Mouse (Mus musculus) thymus, adult 2 months (tissue): Measurements from ENCODE around the gene Krtap10-4. TPM values are rescaled to one million over a fixed set of nuclear protein-coding genes. Genes with fewer than 3 reads are reported as not detected.

Experiments used
- DNase-seq: peaks from one replicate; pipeline ENCODE4 v3.0.0; 2021
- H3K27ac ChIP-seq: fragments of 200-500 bp; 2 replicates; pipeline ENCODE4 v1.5.1; 2012; ENCODE audit warnings: low read length, control low read depth; ENCODE audit not compliant: control insufficient read depth, insufficient read depth
- H3K27me3 ChIP-seq: fragments of 200-500 bp; 2 replicates; pipeline ENCODE4 v1.6.1; 2012; ENCODE audit warnings: mild to moderate bottlenecking, low read length, moderate library complexity, mixed read lengths; ENCODE audit not compliant: control insufficient read depth, insufficient read depth
- H3K36me3 ChIP-seq: fragments of 200-500 bp; 2 replicates; pipeline ENCODE4 v1.6.1; 2012; ENCODE audit warnings: mild to moderate bottlenecking, low read length, moderate library complexity; ENCODE audit not compliant: control insufficient read depth, insufficient read depth
- H3K4me1 ChIP-seq: fragments of 200-500 bp; replicated peaks from 2 replicates; pipeline ENCODE4 v1.6.1; 2012; ENCODE audit warnings: low read length; ENCODE audit not compliant: control insufficient read depth, insufficient read depth
- H3K4me3 ChIP-seq: fragments of 200-500 bp; 2 replicates; pipeline ENCODE4 v1.5.1; 2012; ENCODE audit warnings: mild to moderate bottlenecking, low read length, control low read depth, moderate library complexity; ENCODE audit not compliant: control insufficient read depth, insufficient read depth
- CTCF ChIP-seq: fragments of 200-500 bp; IDR thresholded peaks from 2 replicates; pipeline ENCODE4 v1.5.1; 2012; ENCODE audit warnings: mild to moderate bottlenecking, control low read depth, low read length, moderate library complexity, borderline replicate concordance; ENCODE audit not compliant: control insufficient read depth, poor library complexity, insufficient read depth; ENCODE audit errors: extremely low read depth
- POLR2A ChIP-seq: fragments of 200-500 bp; IDR thresholded peaks from 2 replicates; pipeline ENCODE4 v1.6.1; 2012; ENCODE audit warnings: mild to moderate bottlenecking, low read length, control low read depth, moderate library complexity; ENCODE audit not compliant: control insufficient read depth, poor library complexity, insufficient read depth; ENCODE audit errors: extremely low read depth
- WGBS: fragments of 180-500 bp; shearing (Covaris S2); methylation state at CpG from one replicate; pipeline ENCODE4 v1.1.7; 2018; 5-methylcytosine and 5-hydroxymethylcytosine counted together
- polyA plus RNA-seq: library from polyadenylated mRNA; depleted of rRNA; stranded (reverse); fragments of >200 nt; gene quantifications from 2 replicates; pipeline ENCODE4 v1.2.3, GENCODE M21; 2012

The Krtap10-4 gene
- polyA plus RNA-seq, 1 experiment, result not detected

DNA sequence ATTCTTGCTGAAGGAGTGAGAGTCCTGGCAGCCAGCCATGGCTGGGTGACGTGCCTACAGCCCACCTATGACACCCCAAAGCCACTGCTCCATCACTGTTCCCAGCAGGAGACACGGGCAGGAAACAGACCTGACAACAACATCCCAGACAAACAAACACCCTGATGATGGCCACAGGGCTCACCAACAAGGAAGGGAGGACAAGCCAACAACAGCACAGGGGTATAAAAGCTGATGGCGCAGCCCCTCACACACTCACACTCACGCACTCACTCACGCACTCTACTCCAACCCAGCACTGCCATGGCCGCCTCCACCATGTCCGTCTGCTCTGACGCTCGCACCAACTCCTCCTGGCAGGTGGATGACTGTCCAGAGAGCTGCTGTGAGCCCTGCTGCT lies 25.7 kb upstream of the Krtap10-4 start, which contains the start of gene Gm10318:
Gene Gm10318 (plus strand): TSS at position 301 of the 400 bp plus-strand sequence.
- no peak within 1 kb of the TSS for H3K4me3 ChIP-seq
- H3K27me3 ChIP-seq, result no peaks in the 10 kb centered on the region
- no peak for TF ChIP-seq CTCF
- TF ChIP-seq POLR2A, result no peak
- 79% methylated on average over 9 of the region's 9 CpGs for WGBS
- no peak within 1 kb of the TSS for H3K27ac ChIP-seq
- H3K4me1 ChIP-seq, result no peaks in the 10 kb centered on the region
- H3K36me3 ChIP-seq, result no peaks in the 10 kb centered on the region
- DNase-seq, result no peak

DNA sequence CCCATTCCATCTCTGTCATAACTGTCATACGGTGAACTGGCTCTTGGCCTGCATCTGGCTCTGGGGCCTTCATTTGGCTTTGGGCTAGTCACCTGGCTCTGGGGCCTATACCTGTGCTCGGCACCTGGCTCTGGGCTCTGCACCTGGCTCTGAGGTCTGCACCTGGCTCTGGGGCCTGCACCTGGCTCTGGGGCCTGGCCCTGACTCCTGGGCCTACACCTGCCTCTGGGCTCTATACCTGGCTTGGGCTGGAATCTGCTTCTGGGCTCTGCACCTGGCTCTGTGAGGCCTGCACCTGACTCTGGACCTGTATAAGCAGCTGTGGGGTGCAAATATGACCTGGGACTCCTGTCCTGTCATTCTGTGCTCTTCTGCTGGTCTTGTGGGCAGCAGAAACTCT lies 20.6 kb upstream of the Krtap10-4 start:
- no peak overlapping the region for H3K27ac ChIP-seq
- H3K4me3 ChIP-seq, result no peak overlapping the region
- no peaks in the 10 kb centered on the region for H3K36me3 ChIP-seq
- no peaks in the 10 kb centered on the region for H3K27me3 ChIP-seq
- H3K4me1 ChIP-seq, result no peaks in the 10 kb centered on the region
- DNase-seq, result no peak
- no peak for TF ChIP-seq CTCF
- TF ChIP-seq POLR2A, result no peak
- 89% methylated on average over 2 of the region's 2 CpGs for WGBS

DNA sequence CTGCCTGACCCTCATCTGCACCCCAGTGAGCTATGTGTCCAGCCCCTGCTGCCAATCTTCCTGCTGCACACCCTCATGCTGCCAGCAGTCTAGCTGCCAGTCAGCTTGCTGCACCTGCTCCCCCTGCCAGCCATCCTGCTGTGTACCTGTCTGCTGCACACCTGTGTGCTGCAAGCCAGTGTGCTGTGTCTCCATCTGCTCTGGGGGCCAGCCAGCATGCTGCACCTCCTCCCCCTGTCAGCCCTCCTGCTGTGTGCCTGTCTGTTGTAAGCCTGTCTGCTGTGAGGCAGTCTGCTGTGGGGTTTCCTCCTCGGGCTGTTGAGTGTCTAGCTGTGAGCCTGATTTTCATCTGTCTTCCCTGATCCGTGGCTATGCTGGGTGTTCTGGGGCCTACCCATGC lies 20.1 kb upstream of the Krtap10-4 start:
- no peak overlapping the region for H3K4me3 ChIP-seq
- no peaks in the 10 kb centered on the region for H3K36me3 ChIP-seq
- H3K27ac ChIP-seq, result no peak overlapping the region
- no peak for TF ChIP-seq POLR2A
- TF ChIP-seq CTCF, result no peak
- WGBS, result 55% methylated on average over 2 of the region's 2 CpGs
- no peaks in the 10 kb centered on the region for H3K27me3 ChIP-seq
- DNase-seq, result no peak
- no peaks in the 10 kb centered on the region for H3K4me1 ChIP-seq

DNA sequence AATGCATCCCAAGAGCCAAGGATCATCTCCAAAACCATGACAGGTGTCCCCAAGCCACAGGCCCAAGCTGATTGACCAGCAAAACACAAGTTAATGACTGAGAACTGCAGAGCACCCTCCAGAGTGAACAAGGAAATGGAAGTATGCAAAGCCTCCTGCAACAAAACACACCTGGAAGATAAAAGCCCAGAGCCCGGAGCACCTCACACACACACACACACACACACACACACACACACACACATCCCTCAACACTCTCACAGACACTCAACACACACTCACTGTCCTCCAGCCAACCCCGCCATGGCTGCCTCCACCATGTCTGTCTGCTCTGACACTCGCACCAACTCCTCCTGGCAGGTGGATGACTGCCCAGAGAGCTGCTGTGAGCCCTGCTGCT lies 19.6 kb upstream of the Krtap10-4 start, which contains the start of gene Gm36176:
Gene Gm36176 (plus strand): TSS at position 301 of the 400 bp plus-strand sequence.
- WGBS, result 85% methylated on average over 2 of the region's 3 CpGs

DNA sequence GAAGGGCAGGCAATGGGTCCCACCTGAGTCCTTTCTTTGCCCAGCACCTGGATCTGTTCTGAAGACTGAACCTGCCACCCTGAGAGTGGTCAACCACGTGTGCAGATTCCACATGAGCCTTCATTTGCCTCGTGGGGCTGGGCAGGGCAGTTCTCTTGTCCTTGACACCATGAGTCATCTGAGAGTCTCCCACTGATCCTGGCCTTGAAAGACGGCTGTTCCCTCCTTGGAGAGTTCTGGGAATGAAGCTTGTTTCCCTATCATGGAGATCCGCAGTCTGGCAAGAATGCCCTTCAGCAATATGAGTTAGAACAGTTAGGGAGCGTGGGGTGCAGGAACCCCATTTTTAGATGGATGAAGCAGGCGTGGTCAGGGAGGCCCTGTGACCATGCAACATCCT lies 12.1 kb upstream of the Krtap10-4 start:
- TF ChIP-seq POLR2A (no peak), CTCF (no peak)
- no peaks in the 10 kb centered on the region for H3K36me3 ChIP-seq
- 80% methylated on average over 6 of the region's 6 CpGs for WGBS
- DNase-seq, result no peak
- no peaks in the 10 kb centered on the region for H3K4me1 ChIP-seq
- no peak overlapping the region for H3K4me3 ChIP-seq
- H3K27ac ChIP-seq, result no peak overlapping the region
- no peaks in the 10 kb centered on the region for H3K27me3 ChIP-seq

More for the DNA sequence above, 19.6 kb upstream of the Krtap10-4 start, which contains the start of gene Gm36176:
- Histone ChIP-seq H3K4me3 (no peak within 1 kb of the TSS), H3K4me1 (no peaks in the 10 kb centered on the region), H3K27ac (no peak within 1 kb of the TSS), H3K36me3 (no peaks in the 10 kb centered on the region), H3K27me3 (no peaks in the 10 kb centered on the region)
- no peak for TF ChIP-seq CTCF
- no peak for TF ChIP-seq POLR2A
- DNase-seq, result no peak

DNA sequence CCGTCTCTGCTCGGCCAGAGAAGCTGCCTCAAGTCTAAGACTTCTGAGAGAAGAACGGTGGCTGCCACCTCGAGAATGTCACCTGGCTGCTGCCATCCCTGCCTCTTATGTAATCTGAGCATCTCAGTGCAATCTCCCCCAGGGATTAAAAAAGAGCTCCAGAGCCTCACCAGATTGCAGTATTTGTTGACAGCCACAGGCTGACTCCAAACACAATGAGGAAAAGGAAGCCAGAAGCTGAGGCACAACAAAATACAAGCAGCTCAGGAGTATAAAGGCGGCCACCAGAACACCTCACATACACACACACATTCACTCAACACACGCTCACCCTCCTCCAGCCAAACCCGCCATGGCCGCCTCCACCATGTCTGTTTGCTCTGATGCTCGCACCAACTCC lies 8.8 kb upstream of the Krtap10-4 start, which contains the start of gene Krtap10-10:
Gene Krtap10-10 (plus strand): TSS at position 301 of the 400 bp plus-strand sequence.
- WGBS, result 69% methylated on average over 9 of the region's 9 CpGs

DNA sequence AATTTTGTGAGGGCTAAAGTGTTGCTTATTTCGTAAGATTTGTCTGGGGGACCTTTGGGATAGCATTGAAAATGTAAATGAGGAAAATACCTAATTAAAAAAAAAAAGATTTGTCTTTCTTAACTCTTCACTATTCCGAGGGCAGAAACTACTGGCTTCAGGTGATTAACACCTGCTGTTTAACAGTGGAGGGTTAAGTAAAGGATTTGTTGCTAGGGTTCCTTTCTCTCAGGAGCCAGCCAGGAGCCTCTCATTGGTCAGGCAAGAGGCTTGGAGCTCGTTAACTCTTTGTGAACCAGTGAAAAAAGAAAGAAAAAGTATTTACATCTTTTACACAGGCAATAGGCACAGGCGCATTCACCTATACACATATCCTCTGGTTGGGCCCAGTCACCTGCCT lies 7.7 kb downstream of the Krtap10-4 start:
- 78% methylated on average over 4 of the region's 4 CpGs for WGBS
- Histone ChIP-seq H3K4me3 (no peak overlapping the region), H3K36me3 (no peaks in the 10 kb centered on the region), H3K27me3 (no peaks in the 10 kb centered on the region), H3K27ac (no peak overlapping the region), H3K4me1 (no peaks in the 10 kb centered on the region)
- TF ChIP-seq CTCF (no peak), POLR2A (no peak)
- DNase-seq, result no peak

More for the DNA sequence above, 8.8 kb upstream of the Krtap10-4 start, which contains the start of gene Krtap10-10:
- no peak within 1 kb of the TSS for H3K27ac ChIP-seq
- no peaks in the 10 kb centered on the region for H3K27me3 ChIP-seq
- no peak within 1 kb of the TSS for H3K4me3 ChIP-seq
- no peaks in the 10 kb centered on the region for H3K4me1 ChIP-seq
- no peak for DNase-seq
- no peak for TF ChIP-seq CTCF
- no peak for TF ChIP-seq POLR2A
- no peaks in the 10 kb centered on the region for H3K36me3 ChIP-seq
